In the genomic region with DNA sequence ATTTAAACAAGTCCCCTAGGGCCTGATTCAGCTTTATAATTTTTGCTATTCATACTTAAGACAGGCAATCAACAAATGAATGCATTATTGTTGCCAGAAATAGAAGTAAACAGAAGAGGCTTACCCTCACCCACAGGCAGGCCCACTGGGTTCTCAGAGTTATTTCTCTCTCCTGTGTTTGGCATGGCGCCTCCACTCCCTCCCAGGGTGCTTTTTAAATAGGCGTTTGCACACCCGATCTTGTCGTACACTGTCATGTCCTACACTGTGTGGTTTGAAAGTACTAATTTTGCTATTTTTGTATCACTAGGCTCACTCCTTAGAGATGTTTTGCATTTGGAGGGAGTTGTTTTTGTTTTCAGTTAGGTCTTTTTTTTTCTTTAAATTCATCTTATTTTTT, we compare ENCODE assay signal across 19 mouse cellular contexts.
DNase-seq lines count a peak whose midpoint lies in the region; TF ChIP-seq lines count a peak whose summit lies in the region.
"Had no signal": no experiment of that assay in that cellular context is flagged by ENCODE, and none has a peak within 500 bp of the region (broad histone marks: within the 10 kb centered on the region; RNA-seq: fewer than 3 reads in every experiment).

No protein-coding gene starts in this region.

- TF ChIP-seq EP300 in heart, adult 2 months (IDR thresholded peaks at IDR 0.05; ENCODE audit: insufficient read depth, low read depth, low read length) = no peak

- H3K4me1 ChIP-seq in heart, adult 2 months (ENCODE audit: control insufficient read depth, insufficient read depth, low read length) = no peaks in the 10 kb centered on the region
- H3K4me1 ChIP-seq: embryonic facial prominence, embryonic 15.5 days; hindbrain, embryonic 15.5 days; limb, embryonic 10.5 days; liver, embryonic 13.5 days; midbrain, embryonic 15.5 days had no signal

- no peaks in the 10 kb centered on the region for H3K27me3 ChIP-seq in heart, adult 2 months (ENCODE audit: control insufficient read depth, insufficient read depth, low read length)
- H3K27me3 ChIP-seq: embryonic facial prominence, embryonic 15.5 days; hindbrain, embryonic 15.5 days; liver, embryonic 13.5 days; midbrain, embryonic 15.5 days had no signal

- intact Hi-C loops in left cerebral cortex, postnatal 14 days (cut with DNase I) = no loop called here
- intact Hi-C loops in heart, adult 2 months (cut with DNase I) = no loop called here

- no peaks in the 10 kb centered on the region for H3K36me3 ChIP-seq in heart, adult 2 months (ENCODE audit: control insufficient read depth, insufficient read depth, low read length)
- H3K36me3 ChIP-seq: embryonic facial prominence, embryonic 15.5 days; hindbrain, embryonic 15.5 days; limb, embryonic 10.5 days; liver, embryonic 13.5 days; midbrain, embryonic 15.5 days had no signal

- no peak overlapping the region for H3K4me3 ChIP-seq in heart, adult 2 months
- H3K4me3 ChIP-seq: embryonic facial prominence, embryonic 15.5 days; hindbrain, embryonic 15.5 days; limb, embryonic 10.5 days; liver, embryonic 13.5 days; midbrain, embryonic 15.5 days had no signal

- DNase-seq in layer of hippocampus, adult 11-12 months (ENCODE audit: low spot score) = peak; percentile 13
- no peak for DNase-seq in layer of hippocampus, postnatal 14 days (ENCODE audit: low spot score in 2 of 2)
- peak; percentile 29 to 32 for DNase-seq in frontal cortex, postnatal 10 days (ENCODE audit: low spot score in 2 of 2)
- peak; percentile 34 to 53 for DNase-seq in left cerebral cortex, postnatal 14 days (ENCODE audit: low spot score in 2 of 2)
- DNase-seq in right cerebral cortex, postnatal 25 days = peak; percentile 15
- DNase-seq in heart, adult 2 months = no peak
- DNase-seq in spleen, postnatal 14 days (ENCODE audit: low spot score in 2 of 2) = no peak
- DNase-seq in gastrocnemius, adult 8-10 months (ENCODE audit: low spot score in 2 of 2) = no peak
- DNase-seq: adrenal gland, postnatal 14 days; heart, postnatal 10 days; kidney, adult 18-20 months; kidney, postnatal 36 days; liver, embryonic 13.5 days; thymus, postnatal 25 days had no signal

- no peak overlapping the region for H3K9ac ChIP-seq in heart, adult 2 months (ENCODE audit: low read depth, low read length)
- H3K9ac ChIP-seq: embryonic facial prominence, embryonic 15.5 days; hindbrain, embryonic 15.5 days; liver, embryonic 13.5 days; midbrain, embryonic 15.5 days had no signal

- WGBS in heart, adult 2 months = 69% methylated on average over 4 of the region's 4 CpGs

- no peak for TF ChIP-seq POLR2A in heart, adult 2 months (IDR thresholded peaks at IDR 0.05; ENCODE audit: insufficient read depth, low read depth, low read length)

- TF ChIP-seq CTCF in heart, adult 2 months (IDR thresholded peaks at IDR 0.05) = no peak

- no peaks in the 10 kb centered on the region for H3K79me2 ChIP-seq in heart, adult 2 months (replicated peaks; ENCODE audit: control insufficient read depth, insufficient read depth, low read length)

- H3K27ac ChIP-seq in heart, adult 2 months = no peak overlapping the region
- H3K27ac ChIP-seq: embryonic facial prominence, embryonic 15.5 days; hindbrain, embryonic 15.5 days; limb, embryonic 10.5 days; liver, embryonic 13.5 days; midbrain, embryonic 15.5 days; stomach, postnatal 0 days had no signal

Comparison
In these comparisons a context has a peak if more than half of its experiments do, and no peak if none do; other contexts are left out.
1. DNase-seq: peak in layer of hippocampus, adult 11-12 months (single experiment), frontal cortex, postnatal 10 days (2 of 2), left cerebral cortex, postnatal 14 days (2 of 2) and right cerebral cortex, postnatal 25 days (single experiment); none in layer of hippocampus, postnatal 14 days (0 of 2), heart, adult 2 months (0 of 2), spleen, postnatal 14 days (0 of 2) and gastrocnemius, adult 8-10 months (0 of 2).